Mouse (Mus musculus) CD4-positive, CD25-positive, alpha-beta regulatory T cell, adult 4 months (primary cell): ENCODE measurements at regions not wholly inside any gene's neighbourhood (a gene's known extent, or its start where the extent isn't known, plus 50 kb on each side); places are given as distances from the start of the nearest gene placed in this dataset.
A peak's percentile ranks its signal among the peaks of the same experiment; 100 is the strongest.

Source experiments
- ATAC-seq: one replicate; pipeline ENCODE4 v1.8.0; 2017

DNA sequence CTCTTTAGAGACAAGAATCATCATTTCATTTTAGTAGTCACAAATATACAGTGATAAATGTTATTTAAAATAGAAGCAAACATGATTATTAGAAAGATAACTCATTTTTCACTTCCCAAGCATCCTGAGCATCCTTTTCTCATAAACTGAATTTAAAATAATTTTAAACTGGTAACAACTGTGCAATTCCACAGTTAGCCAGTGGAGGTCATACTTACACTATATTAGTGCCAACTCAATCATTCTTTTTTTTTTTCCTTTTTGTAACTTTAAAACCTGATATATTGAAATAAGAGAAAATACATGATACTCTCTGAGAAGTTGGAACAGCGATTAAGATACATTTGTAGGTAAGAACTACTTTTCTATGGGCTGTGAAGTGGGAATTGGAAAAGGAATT, 113.2 kb upstream of the Gm17509 start:
- no peak for ATAC-seq

DNA sequence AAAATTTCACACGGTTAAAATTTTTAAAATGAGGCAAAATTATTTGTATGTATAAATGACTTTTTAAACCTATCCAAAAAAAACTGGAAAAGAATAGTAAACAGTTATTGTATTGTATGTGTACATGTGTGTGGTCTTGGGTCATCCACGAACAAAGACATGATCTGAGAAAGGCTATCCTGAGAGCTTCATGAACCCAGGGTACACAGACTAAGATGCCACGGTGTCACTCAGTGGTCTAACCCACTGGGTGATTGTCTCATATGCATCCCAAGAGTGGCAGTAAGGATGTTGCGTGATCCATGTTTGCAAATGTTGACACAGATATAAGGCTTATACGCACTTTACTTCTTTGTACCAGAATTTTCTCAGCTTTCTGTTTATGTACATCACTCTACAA, 113.7 kb upstream of the Gm17509 start:
- ATAC-seq: no peak

- ATAC-seq: no peak
Observed at GRCm38 (mm10) chr13:117381086-117381595, 160.3 kb upstream of the Gm17509 start.

- ATAC-seq: no peak
Observed at GRCm38 (mm10) chr13:117383480-117384137, 162.7 kb upstream of the Gm17509 start.

DNA sequence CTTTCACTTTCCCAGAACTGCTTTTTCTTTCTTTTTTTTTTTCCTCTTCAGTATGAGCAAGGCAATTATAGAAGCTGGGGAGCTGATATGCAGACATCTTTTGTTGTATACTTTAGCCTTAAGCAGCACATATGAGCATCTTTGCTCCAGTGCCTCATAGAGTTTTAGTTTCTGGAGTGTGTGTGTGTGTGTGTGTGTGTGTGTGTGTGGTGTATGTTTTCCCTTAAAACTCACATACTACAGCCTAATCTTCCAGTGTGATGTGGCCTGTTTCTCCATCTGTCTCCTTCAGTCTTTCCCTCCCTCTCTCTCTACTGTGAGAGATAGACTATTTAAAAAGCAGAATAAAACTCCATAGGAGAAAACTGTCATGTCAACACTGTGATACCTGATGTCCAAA, 169.4 kb upstream of the Gm17509 start:
- ATAC-seq: no peak

DNA sequence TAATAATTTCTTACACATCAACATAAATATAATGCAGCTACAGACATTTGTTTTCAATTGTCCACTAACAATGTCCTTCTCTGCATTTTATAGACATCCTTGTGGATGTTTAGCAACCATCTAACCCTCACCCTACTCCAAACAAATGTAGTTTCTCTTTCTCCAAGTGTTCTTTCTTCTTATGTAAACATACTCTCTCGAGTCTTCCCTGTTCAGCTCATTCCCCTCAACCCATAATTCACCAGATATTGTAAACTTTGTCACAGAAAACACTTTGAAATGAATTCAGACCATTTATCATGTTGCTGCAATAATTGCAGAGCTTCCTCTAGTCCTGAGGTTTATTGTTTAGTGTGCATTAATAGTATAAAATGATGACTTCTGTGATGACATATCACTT, 172.6 kb upstream of the Gm17509 start:
- no peak for ATAC-seq

DNA sequence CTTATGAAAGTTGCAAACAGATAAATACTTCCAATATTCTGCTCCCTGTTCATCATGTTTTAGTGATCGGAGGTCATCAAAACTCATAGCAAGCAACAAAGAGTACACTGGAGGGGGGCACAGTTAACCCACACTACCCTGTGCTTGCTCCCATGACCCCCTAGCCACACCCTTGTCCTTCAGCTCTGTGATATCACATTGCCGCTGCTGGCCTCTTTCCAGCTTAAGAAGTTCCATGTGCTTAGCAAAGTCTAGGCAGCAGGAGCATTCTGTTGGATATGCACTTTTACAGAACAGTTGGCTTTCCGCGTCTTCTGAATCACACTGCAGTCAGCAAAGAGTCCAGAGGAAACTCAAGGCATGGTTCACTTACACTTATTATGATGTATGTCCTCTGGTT, 180.4 kb upstream of the Gm17509 start:
- no peak for ATAC-seq

DNA sequence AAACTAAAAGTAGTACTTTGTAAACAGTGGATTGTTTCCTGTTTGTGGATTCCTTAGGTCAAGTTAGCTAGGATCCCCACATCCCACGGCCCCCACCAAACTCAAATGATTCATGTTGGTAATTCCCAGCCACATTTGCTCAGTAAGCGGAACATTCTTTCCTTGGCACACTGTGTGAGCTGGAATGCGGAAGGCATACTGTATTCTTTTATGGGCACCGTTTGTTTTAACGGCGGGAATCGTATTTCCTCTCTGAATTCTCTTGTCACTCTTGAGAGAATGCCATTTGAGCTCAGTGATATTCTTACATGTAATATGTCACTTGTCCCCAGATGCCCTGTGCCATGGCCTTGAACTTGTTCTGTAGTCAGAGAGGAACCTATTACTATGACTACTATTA, 189.1 kb upstream of the Gm17509 start:
- no peak for ATAC-seq

DNA sequence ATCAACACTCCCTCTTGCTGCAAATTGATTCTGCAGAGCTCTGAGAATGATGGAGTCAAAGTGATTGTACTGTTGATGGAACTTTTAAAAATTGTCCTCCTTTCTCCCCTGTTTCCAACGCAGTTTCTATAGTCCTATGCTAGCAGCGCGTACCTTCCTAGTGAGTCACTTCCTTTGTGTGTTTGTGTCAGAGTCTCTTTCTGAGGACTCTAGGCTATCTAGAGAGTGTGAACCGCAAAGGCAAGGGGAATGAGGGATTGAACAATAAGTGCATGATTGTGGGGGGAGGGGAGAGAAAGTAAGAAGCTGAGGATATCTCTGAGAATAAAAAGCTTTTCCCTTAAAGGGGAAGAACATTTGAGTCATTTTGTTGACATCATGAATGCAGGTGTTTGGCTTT, 188.5 kb upstream of the Hcn1 start:
- ATAC-seq: no peak

DNA sequence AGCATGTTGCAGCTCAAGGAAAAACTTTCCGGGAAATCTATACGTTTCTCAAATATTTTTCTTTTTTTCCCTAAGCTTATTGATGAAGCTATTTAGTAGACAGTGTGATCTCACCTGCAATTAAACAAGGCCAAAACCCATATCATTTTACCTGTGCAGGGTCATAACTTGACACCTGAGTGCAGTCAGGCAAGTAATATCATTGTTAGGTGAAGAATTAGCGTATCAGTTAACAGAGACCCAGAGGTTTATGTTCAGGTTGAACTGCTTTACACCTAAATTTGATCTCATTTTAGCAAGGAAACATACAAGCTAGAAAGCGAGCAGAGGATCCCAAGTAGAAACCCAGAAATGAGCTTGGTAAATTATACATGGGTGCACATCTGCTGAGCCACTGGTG, 178.6 kb upstream of the Hcn1 start:
- no peak for ATAC-seq

DNA sequence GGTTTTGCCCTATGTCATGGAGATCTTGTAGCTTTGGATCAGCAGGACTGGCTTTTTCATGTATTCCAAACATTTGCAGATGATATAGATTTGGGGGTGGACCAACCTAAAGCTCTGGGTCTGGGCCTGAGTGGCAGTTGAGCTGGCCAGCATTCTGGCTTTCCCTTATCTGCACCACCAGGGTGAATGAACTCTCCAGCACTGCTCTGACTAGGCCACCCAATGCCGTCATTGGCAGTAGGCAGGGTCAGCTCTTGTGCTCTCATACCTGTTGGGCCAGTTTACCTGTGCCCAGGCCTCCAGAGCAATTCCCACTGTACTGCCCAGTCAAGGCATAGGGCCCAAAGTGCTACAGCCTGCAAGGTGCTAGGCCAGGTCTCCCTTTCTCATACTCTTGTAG, 177.1 kb upstream of the Hcn1 start:
- no peak for ATAC-seq

GRCm38 (mm10) chr13:117467407-117467806, 134.7 kb upstream of the Hcn1 start:
- no peak for ATAC-seq

GRCm38 (mm10) chr13:117472726-117473125, 129.4 kb upstream of the Hcn1 start:
- no peak for ATAC-seq

GRCm38 (mm10) chr13:117482624-117483023, 119.5 kb upstream of the Hcn1 start:
- ATAC-seq: no peak

- no peak for ATAC-seq
Observed at GRCm38 (mm10) chr13:117508746-117509145, 93.4 kb upstream of the Hcn1 start.

GRCm38 (mm10) chr13:117550108-117550507, 52.0 kb upstream of the Hcn1 start:
- peak; percentile 49 for ATAC-seq
